Mouse (Mus musculus): Measurements from ENCODE around the gene Fkbp7.

Fkbp7 gene

DNA sequence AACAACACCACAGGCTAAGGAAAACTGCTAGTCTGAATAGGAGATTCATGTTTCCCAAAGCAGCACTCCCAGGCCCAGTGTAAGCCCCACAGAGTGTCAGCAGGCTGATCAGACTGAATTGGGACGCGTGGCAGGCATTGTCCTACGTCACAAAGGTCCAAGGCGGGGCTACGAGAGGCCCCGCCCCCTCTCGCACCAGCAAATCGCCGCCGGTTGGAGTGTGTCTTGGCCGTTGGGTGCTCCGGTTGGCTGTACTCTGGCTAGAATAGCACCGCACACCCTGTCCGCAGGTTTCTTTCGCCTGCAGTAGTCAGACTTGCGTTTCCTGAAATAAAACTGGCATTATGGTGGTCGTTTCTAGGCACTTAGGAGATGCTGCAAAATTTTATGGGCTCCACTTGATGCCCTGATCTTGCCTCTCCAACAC lies at the start of gene Fkbp7:
Fkbp7 (minus strand) TSS at position 151 of the 427 bp plus-strand sequence.
- peak; percentile 97 for DNase-seq (ENCODE audit: low read depth, low spot score)

DNA sequence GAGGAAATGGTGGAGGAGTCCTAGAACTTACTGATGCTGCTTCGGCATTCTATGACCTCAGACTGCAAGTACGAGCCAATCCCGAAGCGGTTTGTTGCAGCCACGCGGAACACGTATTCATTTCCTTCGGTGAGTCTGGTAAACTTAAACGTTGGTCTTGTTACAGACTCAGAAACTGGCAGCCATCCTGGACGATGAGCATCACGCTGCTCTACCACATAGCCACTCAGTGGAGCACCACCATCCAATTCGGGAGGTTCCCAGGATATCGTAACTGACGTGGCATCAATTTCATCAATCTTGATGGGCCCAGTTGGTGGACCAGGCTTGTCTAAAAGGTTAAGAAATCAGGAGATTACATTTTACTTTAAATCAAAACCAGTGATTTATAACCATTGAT lies 46.7 kb upstream of the Fkbp7 start:
- no peak for DNase-seq (ENCODE audit: low read depth, low spot score)

DNA sequence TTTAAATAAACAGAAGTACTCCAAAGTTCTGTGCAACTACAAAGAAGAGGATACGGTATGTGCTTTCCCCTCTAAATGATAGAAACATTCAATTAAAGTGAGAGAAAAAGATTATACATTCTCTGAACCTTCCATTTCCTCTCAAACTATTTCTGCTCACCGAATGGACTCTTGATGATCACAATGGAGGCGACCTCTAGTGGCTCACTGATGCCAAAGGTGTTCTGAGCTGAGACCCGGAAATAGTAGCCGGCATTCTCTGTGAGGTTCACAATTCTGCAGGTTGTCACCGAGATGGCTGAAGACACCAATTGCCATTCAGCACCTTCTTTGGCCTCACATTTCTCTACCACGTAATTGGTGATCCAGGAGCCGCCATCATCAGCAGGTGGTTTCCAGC lies 42.1 kb upstream of the Fkbp7 start:
- no peak for DNase-seq (ENCODE audit: low read depth, low spot score)

DNA sequence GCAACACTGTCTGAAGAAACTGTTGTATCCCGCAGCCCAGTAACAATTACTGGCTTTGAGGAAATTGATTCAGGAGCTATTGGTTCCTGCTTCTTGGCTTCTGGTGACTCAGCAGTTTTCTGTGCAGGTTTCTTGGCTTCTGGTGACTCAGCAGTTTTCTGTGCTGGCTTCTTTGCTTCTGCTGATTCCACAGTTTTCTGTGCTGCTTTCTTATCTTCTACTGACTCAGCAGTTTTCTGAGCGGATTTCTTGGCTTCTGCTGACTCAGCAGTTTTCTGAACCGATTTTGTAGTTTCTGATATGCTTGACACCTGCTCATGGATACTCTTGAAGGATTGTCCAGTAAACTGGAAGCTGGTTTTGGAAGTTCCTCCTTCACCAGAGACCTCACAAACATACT lies 35.6 kb upstream of the Fkbp7 start:
- peak; percentile 18 for DNase-seq (ENCODE audit: low read depth, low spot score)

DNA sequence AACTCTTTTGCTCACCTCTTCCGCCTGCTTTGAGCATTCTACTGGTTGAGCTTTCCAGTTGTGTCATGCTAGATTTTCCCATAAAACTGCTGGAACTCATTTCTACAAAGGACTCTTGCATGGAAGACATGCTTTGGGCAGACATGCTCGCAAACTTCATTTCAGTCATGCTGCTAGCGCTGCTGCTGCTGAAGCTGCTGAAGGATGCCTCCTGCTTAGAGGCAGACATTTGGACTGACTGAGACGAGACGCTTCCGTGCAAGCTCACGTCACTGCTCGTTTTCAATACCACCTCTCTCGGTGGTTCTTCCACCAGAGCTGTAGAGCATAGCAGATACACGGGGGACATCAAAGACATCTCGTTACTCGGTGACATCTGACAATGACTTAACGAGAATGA lies 32.7 kb upstream of the Fkbp7 start:
- DNase-seq (ENCODE audit: low read depth, low spot score), result no peak

DNA sequence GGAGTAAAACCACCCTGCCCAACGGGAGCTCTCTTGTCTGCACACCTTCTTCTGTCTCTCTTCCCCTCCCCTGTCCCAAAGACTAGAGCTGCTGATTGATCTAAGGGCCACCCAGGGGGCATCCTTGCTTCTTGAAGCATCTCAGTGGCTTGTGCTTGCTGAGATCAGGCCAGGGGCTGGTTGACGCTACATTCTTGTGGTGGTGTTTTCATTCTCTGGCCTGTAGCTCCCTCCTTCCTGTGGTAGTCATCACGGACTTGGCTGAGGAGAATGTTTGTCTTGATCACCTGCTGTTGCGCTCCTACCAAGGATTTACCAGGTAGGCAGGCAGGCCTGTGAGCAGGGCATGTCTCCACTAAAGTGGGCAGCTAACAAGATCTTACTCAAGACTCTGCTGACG lies 29.8 kb upstream of the Fkbp7 start:
- DNase-seq (ENCODE audit: low read depth, low spot score), result no peak

DNA sequence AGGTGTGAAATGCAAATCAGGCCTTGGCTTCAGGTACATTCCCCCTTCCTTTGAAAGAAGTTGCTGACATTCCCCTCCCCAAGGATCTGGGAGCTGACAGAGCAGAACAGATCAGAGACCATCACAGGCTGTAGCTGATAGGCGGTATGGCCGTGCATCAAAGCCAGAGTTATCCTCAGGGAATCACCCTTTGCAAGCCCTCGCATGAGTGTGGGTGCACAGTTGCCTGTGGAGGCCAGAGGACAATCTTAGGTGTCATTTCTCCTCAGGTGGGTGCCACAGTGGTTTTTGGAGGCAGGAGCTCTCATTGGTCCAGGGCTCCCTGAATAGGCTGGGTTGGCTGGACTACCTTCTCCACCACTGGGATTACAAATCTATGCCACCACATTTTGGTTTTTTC lies 29.3 kb upstream of the Fkbp7 start:
- DNase-seq (ENCODE audit: low read depth, low spot score), result no peak

DNA sequence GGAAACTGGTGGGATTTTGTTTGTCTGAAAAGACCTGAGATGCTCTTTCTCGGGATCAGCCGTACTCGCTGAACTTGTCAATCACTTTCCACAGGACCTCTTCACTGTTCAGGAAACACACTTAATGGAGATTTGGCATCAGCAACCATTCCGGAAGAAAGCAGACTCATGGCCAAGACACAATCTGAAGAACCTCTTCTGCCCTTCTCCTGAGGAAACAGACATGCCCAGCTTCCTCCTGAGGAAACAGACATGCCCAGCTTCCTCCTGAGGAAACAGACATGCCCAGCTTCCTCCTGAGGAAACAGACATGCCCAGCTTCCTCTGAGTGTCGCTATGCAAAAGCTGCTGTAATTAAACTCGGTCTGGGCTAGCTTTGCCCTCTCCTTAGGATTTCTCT lies 22.4 kb upstream of the Fkbp7 start:
- no peak for DNase-seq (ENCODE audit: low read depth, low spot score)

DNA sequence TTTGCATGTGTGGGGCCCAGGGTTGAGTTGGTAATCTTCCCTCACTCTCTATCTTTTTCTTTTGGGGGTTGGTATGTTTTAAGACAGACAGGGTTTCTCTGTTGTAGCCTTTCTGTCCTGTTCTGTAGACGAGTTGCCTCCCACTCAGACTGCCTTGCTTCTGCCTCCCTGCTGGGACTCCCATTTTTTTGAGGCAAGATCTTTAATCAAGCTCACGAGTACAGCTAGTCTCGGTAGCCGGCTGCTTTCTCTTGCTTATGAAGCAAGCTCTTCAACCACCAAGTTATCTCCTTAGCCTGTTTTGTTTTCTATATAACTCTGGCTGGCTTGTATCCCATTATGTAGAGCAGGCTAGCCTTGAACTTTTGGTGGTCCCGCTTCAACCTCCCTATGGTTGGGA lies 20.8 kb upstream of the Fkbp7 start:
- DNase-seq (ENCODE audit: low read depth, low spot score), result no peak

DNA sequence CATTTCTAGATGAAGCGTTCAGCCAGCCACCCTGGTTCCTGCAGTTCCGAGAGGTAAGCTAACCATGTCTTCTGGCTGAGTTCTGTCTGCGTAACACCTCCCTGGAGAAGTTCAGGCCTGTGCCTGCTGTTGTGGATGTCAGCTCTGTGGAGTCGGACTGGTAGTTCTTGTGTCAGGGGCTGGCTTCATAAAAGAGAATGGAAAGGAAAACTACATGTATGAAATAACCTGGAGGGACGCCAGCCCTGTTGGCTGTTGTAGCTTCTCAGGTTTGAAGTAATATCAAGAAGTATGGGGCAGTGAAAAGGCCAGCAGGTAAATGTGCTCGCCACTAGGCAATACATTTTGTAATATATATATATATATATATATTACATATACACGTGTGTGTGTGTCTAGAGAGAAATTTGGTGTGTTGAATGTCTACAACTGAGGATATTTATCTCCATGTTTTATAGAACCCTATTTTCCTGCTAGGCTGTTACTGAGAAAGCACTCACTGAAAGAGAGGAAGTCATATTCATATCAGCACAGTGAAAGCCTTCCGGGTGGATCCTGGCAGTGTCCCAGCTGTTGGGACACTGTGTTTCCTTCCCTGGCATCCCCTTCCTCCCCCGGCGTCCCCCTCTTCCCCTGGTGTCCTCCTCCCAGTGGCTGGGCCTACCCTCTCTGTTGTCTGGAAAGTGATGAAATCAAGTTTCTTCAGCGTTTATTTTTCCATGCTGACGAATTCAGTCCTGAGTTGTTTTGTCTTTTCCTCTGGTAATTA lies 17.7 kb upstream of the Fkbp7 start:
- no peak for DNase-seq (ENCODE audit: low read depth, low spot score)

DNA sequence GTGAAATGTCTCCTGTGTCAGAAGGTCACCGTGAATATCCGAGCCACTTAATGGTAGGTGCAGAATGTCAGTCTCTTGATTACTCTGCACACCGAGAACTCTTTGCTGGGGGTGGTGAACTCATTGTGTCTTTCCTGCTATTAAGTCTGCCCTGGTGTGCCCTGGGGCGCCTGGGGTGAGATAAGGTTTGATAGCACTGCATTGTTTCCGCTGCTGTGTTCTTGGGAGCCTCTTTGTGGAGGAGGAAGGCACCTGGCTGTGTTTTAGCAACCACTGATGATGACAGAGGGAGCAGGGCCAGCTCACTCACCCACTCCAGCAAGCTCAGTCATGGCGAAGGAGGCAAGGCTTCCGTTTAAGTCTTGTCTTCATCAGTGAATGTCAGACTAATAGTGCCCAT lies 15.2 kb upstream of the Fkbp7 start:
- no peak for DNase-seq (ENCODE audit: low read depth, low spot score)

DNA sequence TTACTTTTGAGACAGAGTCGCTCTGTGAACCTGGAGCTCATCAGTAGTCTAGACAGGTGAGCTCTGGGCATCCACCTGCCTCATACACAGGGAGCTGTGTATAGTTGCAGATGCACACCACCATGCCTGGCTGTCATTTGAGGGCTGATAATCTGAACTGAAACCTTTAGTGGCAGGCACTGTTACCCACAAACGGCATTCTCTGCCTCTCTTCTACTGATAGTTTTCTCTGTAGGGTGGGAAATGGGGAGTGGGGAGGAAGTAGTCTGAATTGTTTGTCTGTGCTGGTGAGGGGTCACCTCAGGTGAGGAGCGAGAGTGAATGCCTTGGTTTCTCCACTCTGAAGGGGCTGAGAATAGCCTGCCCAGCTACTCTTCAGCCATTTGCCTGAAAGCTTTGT lies 14.7 kb upstream of the Fkbp7 start:
- DNase-seq (ENCODE audit: low read depth, low spot score), result no peak

DNA sequence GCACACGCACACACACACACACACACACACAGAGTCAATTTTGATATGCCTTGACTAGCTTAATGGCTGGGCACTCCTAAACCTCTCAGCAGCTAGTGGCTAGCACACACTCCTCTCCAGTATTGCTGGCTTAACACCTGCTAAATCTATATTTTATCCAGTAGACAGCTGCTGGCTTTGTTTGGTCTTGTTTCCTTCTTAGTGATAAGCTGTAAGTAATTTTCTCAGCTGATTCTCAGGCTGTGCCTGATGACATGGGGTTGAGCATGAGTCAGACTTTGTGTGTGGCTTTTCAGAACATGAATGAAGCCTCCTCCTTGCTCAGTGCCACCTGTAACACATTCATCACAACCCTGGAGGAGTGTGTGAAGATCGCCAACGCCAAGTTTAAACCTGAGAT lies 14.1 kb upstream of the Fkbp7 start:
- DNase-seq (ENCODE audit: low read depth, low spot score), result no peak

DNA sequence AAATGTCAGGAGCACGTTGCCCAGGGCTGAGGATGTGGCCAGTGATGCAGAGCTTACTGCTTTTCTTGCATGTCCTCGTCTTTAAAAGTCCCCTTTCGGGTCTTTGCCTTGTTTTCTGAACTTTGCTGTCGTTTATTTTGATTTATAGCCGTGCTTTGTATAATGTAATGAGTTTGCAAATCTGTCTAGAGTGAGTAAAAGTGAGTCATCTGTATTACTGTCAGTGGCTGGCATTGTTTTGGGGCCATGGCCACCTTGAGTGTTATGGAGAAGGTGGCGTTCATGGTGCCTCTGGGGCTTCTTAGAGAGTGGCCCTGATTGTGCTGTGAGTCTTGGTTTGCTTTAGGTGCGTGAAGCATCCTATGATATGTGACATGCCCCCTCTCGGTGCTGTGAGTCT lies 9.4 kb upstream of the Fkbp7 start:
- no peak for DNase-seq (ENCODE audit: low read depth, low spot score)

DNA sequence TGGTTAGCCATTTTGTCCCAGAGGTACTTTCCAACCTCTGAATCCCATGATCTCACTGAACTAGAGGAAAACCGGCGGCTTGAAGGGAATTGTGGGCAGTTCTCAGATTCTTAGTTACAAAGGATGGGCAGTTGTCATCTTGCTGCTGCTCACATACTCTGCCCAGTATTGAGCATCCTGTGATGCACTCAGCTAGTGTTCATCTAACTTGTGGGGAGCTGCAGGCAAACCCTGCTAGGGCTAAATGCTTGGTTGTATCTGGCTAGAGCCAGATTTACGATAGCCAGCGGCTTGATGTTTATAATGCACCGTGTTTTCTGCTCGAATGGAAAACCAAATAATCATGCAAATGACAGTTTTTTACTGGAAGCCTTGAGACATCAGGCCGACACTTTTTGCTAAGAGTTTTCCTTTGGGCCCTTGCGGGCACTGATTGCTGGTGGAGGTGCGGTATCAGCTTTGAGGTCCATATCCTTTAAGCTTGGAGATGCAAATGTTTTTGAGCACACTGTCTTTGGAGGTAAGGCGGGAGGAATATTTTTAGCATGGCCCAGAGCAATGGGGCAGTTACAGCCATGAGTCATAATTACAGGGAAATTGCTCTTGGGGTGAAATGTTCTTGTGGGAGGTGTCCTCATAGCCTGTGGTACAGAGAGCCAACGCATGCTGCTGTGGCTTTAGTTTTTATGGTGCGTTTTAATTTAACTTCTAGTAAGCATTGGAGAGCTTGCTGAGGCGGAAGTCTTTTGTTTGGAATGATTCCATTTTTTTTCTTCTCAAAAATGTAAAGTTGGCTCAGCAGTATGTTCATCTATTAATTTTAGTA lies 3.7 kb upstream of the Fkbp7 start:
- no peak for DNase-seq (ENCODE audit: low read depth, low spot score)

DNA sequence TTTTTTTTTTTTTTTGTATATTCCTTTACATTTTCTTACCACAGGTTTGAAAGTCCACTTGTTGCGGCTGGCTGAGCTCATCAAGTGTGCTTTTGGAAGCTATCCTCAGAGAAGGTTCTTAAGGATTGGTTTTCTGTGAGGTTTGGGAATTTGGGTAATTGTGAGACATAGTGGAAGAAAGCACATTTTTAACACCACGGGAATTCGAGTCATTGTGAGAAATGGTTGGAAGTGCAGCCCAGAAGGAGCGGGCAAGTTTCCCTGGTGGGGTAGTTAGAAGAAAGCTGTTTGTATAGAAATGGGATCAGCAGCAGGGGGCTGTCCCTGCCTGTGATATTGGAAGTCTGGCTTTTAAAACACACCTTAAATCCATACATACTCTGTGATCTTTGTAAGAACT lies 3.0 kb upstream of the Fkbp7 start:
- no peak for DNase-seq (ENCODE audit: low read depth, low spot score)

DNA sequence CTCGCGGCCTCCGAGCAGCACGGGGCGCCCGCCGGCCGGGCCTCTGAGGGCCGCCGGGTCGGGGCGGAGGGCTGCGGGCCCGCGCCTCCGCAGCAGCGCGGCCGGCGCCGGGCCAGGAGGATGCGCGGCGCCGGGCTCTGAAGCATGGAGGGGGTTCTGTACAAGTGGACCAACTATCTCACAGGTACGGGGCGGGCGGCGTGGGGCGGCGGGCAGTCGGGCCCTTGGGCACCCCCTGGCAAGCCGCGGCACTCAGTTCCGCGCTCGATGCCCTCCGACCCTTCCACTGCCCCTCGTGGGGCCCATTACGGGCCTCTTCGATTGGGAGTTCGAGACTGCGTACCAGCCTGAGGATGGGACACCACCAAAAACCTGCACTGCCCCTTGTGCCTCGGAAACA lies 2.5 kb upstream of the Fkbp7 start:
- DNase-seq (ENCODE audit: low read depth, low spot score), result no peak

DNA sequence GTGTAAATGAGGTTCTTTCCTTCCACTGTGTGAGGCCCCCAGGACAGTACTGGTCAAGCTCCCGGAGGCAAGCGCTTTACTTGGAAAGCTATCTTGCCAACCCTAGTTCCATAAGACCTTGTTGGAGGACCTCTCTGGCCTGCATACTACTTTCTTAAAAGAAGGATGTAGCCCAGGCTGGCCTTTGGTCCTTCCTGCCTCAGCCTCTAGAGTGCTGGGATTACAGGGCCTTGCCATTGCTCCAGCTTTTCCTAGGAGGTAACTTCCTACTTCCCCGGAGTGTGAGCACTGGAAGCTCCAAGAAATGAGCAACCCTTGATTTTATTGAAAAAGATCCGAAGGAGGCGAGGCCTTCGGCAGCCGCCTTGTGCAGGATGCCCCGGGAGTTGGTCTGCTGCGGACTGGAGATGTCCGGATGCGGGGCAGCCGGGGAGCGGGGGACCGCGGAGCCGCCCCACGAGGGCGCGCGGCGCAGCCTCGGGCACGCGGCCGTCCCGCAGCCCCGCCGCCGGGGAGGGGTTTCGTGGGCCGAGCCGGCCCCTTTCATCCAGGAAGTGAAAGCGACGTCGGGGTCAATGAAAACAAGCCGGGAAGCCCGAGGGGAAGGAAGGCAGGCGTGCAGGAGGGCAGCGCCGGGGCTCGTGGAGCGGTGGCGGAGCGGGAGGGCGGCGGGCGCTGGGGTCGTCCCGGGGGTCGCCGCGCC lies 2.0 kb upstream of the Fkbp7 start, which contains the start of gene Plekha3:
Plekha3 (plus strand) TSS at position 557 of the 703 bp plus-strand sequence.
- peak; percentile 78 for DNase-seq (ENCODE audit: low read depth, low spot score)

DNA sequence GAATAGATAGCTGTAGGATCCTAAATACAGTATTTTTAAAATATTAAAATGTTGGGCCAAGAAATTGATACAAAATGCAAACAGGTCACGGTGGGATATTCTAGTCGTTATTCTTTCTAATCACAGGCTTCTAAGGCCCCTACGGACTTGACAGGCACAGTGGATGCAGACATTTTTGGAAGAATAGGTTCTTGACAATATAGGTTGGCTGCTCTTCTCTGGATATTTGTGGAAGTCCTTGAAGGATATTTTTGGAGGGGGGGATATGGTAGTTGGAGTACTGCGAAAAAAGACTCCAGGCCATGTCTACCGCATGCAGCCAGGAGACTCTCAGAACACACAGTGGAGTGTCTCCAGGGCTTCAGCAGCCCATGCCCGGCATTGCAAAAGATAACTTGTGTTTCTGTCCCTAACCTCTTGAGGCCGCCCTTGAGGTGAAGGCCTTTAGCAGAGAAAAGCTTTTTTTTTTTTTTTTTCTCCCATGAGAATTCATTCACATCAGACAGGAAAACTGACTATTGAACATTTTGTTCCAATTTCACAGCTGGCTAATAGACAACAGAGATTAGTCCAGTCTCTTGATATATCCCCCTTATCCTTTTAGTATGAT lies 661 bp upstream of the Fkbp7 start:
- DNase-seq (ENCODE audit: low read depth, low spot score), result no peak

DNA sequence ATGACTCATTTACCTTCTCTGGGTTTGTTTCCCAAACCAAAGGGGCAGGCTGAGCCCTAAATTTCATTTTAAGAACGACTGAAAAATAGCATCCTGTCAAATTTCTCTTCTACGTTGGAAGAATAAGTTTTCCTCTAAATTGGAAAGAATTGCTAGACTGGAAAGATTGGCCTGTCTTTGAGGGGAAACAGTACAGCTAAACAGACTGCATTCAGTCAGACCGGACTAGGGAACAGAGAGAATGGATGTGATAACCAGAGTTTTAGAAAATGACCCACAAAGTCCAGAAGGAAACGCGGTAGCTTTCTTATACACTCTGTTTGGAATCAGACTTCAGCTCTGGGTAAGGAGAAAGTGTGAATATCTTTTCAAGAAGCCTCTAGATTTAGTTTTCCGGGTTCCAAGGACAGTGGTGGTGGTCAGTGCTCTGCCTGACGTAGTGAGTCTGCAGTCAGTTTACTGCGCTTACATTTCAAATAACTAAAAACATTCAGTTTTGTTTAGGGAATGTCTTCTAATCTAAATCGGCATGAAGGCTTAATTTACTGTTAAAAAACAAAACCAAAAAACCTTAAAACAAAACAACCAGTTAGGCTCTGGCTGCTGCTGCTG lies 676 bp downstream of the Fkbp7 start:
- DNase-seq (ENCODE audit: low read depth, low spot score), result no peak

DNA sequence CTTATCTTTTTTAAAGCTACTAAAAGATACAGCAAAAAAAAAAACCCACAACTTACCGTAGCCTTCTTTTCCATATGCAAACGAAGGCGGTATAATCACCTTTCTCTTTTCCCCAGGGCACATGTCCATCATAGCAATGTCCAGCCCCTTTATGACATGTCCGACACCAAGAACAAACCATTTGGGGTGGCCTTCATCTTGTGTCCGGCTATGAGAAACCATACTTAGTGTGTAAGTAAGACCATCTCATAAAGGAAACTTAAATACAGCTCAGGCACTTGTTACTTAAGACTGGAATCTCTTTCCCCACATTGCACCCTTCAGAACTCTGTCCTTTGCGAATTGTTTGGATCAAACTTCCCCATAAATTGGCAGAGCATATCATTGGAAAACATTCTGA lies 1.3 kb downstream of the Fkbp7 start:
- DNase-seq (ENCODE audit: low read depth, low spot score), result no peak

DNA sequence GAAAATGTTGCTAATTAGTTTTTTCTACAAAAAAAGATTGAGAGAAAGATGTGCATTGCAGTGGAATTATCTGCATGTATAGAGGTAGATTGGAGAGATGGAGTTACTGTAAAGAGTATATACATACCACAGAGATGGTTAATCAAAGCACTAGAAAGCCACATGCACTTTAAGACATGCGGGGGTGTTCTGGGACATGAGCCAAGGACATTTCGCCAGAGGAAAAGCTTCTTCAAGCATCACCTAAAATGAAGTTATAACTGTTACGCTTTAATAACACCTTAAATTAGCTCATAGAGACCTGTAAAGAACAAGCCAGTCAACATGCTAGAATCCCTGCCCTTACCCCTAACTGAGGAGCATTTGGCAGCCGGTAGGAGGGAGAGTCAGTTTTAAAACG lies 5.7 kb downstream of the Fkbp7 start:
- no peak for DNase-seq (ENCODE audit: low read depth, low spot score)

Data from mesoderm, embryonic 11.5 days (tissue).